Mouse (Mus musculus) ovary, adult 18-20 months (tissue): ENCODE data around the gene Dcaf12.

Experiments
- DNase-seq: peaks from one replicate; pipeline ENCODE4 v3.0.0; 2022; ENCODE audit warnings: low spot score, mixed read lengths

Dcaf12 gene

DNA sequence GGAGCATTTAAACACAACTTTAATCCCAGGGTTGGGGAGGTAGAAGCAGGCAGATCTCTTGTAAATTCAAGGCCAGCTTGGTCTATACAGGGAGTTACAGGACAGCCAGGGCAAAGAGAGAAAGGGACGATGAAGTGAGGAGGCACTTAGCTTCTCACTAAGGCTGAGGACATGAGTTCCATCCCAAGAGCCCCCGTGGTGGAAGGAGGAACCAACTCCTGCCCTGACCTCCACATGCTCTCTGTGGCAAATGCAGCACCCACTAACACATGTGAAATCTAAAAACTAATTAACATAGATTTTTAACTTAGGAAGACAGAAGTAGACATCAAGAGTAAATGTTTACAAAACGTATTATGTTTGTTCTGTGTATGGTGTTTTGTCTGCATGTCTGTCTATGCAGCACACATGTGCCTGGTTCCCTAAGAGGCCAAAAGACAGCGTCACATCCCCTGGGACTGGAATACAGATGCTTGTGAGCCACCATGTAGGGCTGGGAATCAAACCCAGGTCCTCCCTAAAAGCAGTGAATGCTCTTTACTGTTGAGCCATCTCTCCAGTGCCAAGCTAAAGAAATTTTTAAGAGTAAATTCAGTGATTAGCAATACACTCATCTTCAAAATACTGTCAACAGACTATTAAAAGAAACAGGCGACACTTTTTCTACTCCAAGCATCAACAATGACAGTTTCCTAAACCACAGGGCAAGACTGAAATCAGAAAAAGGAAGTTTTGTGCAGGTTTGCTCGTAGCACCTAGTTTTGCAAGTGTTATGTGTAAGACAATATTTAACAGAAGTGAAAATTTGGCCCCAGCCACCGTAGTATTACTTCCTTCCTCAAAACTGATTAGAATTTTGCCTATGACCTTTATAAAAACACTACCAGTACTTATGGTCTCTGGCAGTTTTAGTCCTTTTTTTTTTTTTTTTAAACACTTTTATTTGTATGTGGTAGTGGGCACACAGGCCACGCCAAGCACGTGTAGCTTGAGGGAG lies 3.8 kb downstream of the Dcaf12 start:
- no peak for DNase-seq

GRCm38 (mm10) chr4:41307406-41307805 lies 7.3 kb downstream of the Dcaf12 start:
- no peak for DNase-seq

GRCm38 (mm10) chr4:41304302-41304701 lies 10.4 kb downstream of the Dcaf12 start:
- DNase-seq, result no peak

GRCm38 (mm10) chr4:41303671-41304070 lies 11.0 kb downstream of the Dcaf12 start:
- no peak for DNase-seq

DNA sequence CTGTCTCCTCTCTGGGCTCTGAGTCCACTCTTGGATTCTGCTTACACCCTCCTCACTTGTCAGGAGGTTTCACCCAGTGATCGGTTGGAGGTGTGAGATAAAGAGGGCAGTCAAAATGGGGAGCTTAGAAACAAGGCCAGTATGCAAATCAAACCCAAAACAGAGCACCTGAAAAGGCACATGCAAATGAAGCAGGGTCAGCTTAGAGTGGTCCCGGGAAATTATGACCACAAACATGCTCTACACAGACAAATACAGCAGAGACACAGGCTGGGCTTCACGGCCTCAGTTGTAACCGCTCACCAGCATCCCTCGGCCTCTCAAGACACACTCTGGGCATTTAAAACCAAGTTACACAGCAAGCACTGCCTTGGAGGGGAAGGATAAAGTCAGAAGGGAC lies 15.7 kb downstream of the Dcaf12 start:
- no peak for DNase-seq

DNA sequence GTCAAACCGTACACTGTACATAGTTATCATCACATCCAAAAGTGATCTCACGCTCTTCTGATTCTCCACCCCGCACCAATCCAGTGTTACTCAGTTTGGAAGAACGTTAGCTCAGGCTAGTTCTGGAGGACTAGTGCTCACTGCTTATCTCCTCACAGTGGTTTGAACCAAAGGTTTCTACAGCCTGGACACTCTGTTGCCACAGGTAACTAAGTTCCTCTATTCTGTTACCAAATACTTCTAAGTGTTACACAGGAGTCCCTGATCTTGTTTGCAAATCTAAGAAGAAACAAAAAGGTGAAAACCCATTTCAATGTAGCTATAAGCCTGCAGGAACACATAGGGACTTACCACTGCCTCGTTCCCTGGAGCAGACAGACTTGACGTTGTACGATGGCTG lies 18.7 kb downstream of the Dcaf12 start:
- no peak for DNase-seq

GRCm38 (mm10) chr4:41295507-41295906 lies 19.2 kb downstream of the Dcaf12 start:
- no peak for DNase-seq

GRCm38 (mm10) chr4:41293907-41294306 lies 20.8 kb downstream of the Dcaf12 start:
- DNase-seq, result no peak

GRCm38 (mm10) chr4:41289802-41290201 lies 24.9 kb downstream of the Dcaf12 start:
- no peak for DNase-seq

GRCm38 (mm10) chr4:41286420-41286819 lies 28.3 kb downstream of the Dcaf12 start:
- no peak for DNase-seq

DNA sequence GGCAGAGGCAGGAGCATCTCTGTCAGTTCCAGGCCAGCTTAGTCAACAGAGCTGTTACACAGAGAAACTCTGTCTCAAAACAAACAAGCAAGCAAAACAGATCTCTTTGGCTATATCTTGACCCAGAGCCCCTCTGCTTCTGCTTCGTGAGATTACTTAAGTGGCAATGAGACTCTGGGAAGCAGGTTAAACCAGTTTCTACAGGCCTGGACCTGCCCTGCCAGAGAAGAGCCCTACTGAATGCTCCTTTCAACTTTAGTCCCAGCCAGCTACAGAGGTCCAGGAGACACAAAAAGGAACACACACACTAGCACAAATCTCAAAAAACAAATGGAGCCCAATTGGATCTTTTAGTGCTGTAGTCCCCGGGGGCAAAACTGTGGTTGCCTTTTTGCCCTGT lies 30.6 kb downstream of the Dcaf12 start:
- DNase-seq, result no peak

GRCm38 (mm10) chr4:41275927-41276326 lies 38.8 kb downstream of the Dcaf12 start:
- DNase-seq, result no peak

DNA sequence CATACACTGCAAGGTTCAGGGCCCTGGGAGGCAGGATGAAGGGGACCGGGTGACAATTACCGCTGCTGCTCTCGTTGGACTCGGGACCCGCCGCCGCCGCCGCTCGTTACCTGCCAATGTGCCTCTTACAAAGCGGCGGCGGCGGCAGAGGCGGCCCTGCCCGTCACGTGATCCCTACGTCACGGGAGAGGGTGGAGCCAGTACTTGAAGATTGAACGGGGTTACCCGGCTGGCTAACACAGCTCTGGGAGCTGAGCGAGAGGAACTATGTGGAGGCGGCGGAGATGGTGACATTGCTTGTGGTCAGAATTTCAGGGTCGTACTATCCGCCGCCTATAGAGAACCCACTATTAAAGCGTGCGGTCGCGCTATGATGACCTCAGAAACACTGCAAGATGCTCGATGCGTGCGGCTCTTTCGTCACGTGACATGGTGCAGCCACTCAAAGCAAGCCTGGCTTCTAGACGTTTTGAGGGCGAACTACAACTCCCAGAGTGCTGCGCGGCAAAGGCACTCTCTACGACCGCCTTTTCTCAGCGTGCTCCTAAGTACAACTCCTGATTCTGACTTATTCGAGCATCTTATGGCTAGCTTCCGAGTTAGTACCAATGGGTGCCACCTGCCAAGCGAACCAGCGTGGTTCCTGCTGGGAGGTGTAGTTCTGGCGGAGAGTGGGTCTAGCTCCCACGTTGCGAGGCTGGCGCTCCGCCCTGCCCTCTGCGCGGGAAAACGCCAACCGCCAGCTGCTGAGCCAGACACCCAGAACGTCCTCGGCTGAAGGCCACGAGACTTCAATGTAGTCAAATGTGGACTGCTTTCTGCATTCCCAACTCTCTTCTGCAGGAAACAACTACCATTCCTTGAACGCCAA lies 39.5 kb downstream of the Dcaf12 start, which contains the start of gene Ubap2:
Ubap2 (minus strand) TSS at position 165 of the 871 bp plus-strand sequence.
- DNase-seq, result peak; percentile 95

DNA sequence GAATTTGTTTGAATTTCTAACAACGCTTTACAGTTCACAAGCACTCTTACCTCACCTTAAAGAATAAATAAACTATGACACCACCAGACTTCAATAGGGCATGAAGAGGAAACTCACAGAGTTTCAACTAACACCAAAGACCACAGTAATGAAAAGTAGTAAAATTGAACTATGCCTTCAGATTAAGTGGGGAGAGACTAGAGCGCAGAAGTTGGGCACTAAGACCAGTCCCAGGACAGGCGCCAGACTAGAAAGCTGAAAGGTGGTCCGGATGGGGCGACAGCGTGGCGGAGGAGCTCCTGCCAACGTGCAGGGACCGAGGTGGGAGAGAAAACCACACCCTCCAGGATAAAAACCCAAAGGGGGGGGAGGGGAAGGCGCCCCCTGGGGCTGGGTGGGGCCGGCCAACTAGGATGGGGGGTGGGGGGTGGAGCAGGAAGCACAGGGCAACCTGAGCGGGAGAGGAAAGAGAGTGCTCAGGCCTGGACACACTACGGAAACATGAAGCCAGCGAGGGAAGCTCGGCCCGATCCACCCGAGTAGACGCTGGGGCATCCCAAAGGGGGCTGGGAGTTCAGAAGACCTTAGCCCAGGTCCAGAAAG lies 40.2 kb downstream of the Dcaf12 start:
- no peak for DNase-seq

DNA sequence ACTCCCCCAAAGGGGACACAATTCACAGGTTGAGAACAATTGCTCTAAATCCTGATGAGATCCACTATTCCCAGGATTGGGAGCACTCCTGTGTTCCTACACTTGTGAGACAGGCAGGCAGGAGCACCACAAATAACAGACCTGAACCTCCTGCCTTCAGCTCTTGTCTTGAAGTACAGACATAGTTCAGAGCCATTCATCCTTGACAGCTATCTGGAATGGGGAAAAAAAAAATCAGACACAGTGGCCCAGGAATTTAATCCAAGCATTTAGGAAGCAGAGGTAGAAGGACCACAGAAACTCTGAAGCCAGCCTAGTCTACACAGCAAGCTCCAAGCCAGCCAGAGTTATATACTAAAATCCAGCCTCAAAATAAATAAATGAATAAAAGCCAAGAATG lies 46.6 kb downstream of the Dcaf12 start:
- no peak for DNase-seq

DNA sequence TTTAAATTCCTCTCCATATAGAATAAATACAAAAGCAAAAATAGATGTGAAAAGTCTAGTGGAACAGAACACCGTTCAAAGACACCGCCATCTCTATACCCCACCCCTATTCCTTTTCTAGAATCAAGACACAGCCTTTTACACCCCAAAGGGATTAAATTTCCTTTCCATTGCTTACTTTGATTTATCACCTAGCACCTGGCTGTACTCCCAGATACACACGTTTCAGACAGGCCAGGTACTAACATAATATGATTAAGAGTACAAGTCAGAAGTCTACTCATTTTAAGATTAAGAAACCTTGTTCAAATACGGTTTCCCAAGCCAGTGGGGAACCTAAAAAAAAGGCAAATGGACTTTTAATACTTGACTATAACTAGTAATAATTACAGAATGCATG lies 48.3 kb downstream of the Dcaf12 start:
- no peak for DNase-seq

GRCm38 (mm10) chr4:41260691-41261090 lies 54.0 kb downstream of the Dcaf12 start:
- DNase-seq, result no peak

DNA sequence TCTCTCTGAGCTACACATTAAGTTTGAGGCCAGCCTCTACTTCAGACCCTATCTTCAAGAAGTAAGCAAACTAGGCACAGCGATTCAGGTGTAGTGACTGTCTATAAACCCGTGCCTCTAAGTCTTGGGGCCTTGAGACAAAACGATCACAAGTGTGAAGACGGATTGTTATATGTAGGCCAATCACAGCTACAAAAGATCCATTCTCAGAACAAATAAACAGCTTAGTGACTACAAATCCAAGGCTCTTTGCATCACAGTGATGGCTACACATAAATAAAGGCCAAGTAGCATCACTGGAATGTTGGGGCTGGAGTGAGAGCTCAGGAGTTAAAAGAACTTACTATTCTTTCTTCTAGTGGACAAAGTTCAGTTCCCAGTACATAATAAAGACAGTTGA lies 55.7 kb downstream of the Dcaf12 start:
- DNase-seq, result no peak

DNA sequence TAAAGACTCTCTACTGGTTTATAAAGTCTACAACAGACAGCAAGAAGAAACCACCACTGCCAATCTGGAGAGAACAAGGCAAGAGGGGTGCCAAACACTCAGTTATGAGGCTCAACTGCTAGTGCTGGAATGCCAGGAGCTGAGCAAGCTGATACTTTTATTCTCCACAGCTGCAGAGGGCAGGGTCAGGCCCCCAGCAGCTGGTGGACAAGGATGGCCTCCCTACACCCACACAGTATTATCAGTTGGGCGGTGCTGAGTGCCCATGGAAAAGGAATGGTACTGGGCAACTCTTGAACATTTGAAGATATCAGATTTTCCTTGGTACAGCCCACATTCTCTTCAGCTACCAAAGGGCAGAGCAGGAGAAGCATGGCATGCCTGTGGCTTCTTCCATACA lies 56.9 kb downstream of the Dcaf12 start:
- peak; percentile 61 for DNase-seq

DNA sequence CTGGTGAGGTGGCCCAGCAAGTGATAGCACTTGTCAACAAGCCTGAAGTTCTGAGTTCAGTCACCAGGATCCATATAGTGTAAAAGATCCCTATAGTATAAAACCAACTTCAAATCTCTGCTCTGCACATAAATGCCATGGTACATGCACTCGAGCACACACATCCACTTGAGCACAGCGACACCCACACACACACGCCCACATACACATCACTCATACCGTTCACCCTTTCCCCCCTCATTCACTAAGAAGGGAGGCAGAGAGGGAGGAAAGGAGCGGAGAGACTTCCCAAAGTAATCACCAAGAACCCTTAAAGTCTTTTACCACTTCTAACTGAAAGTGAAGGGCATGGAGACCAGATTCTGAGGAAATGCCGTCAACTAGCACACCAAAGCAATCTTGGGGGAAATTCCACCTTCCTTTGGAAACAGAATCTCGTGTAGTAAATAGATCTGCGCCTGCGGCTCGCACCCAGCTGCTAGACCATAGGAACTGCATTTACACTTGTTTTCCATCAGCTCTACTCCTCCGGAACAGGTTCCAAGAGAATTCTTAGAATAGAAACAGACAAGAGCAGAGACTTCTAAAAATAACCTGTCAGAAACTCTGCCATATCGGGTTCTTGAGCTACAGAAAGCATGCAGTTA lies 59.0 kb downstream of the Dcaf12 start:
- DNase-seq, result no peak

DNA sequence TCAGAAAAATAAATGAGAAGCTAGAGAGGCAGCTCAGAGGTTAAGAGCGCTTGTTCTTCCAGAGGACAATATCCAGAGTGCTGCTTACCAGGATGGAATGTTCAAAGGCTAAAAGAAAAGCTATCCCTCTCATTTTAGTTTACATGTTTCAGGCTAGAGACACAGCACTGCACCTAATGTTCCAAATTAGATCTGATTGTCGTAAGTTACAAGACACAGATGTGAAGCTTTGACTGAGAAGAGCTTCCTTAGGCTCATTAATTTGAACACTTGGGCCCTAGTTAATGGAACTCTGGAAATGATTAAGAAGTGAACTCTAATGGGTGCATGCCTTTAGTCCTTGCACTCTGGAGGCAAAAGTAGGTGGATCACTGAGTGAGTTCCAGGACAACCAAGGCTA lies 60.9 kb downstream of the Dcaf12 start:
- no peak for DNase-seq

DNA sequence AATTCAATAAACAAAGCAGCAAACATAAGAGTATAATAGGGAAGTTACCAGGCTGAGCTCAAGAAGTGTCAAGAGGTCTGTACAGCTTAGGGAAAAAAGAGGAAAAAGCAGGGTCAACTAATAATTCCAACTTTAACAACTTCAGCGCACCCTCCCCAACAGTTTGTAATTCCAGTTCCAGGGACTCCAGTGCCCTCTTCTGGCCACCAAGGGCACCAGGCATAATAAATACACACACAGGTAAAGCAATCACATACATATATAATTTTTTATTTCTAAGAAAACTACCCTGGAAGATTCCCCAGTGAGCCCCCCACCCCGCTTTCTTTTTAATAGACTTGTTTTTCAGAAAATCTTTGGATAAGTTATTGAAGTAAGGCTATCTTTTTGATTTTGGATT lies 69.3 kb downstream of the Dcaf12 start:
- DNase-seq, result no peak
